Mouse (Mus musculus): ENCODE measurements around the gene Mrgpra2a. TPM values are rescaled to one million over a fixed set of nuclear protein-coding genes. Genes with fewer than 3 reads are reported as not detected.

Gene Mrgpra2a
- polyA plus RNA-seq (2012; rRNA removed; ENCODE audit: low replicate concordance), result not detected in 2 replicates

GRCm38 (mm10) chr7:47452015-47452414, at the start of gene Mrgpra2a:
TSS of gene Mrgpra2a (minus strand) at chr7:47452139.

Other genes starting within 250 kb of the Mrgpra2a start
- not detected in 2 replicates for gene Mrgpra6, start 247.2 kb downstream of the Mrgpra2a start, polyA plus RNA-seq (2012; rRNA removed; ENCODE audit: low replicate concordance)
- not detected in 2 replicates for gene Mrgpra9, start 199.3 kb downstream of the Mrgpra2a start, polyA plus RNA-seq (2012; rRNA removed; ENCODE audit: low replicate concordance)
- gene Mrgpra1, start 97.9 kb downstream of the Mrgpra2a start, polyA plus RNA-seq (2012; rRNA removed; ENCODE audit: low replicate concordance), result not detected in 2 replicates
- 0.07 and 0.08 TPM in 2 replicates for gene Mrgpra2b, start 76.7 kb upstream of the Mrgpra2a start, polyA plus RNA-seq (2012; rRNA removed; ENCODE audit: low replicate concordance)
- not detected in 2 replicates for gene Mrgpra3, start 149.2 kb upstream of the Mrgpra2a start, polyA plus RNA-seq (2012; rRNA removed; ENCODE audit: low replicate concordance)

All from duodenum, adult 2 months (tissue).